Mouse (Mus musculus): ENCODE data around the gene Kif14. TPM values are rescaled to one million over a fixed set of nuclear protein-coding genes. Genes with fewer than 3 reads are reported as not detected.

The Kif14 gene
- polyA plus RNA-seq, 1 experiment from 2014 or later = 1.4 TPM

GRCm38 (mm10) chr1:136571530-136571929 lies 105.4 kb downstream of the Kif14 start:
- 90% methylated on average over 10 of the region's 10 CpGs for WGBS

DNA sequence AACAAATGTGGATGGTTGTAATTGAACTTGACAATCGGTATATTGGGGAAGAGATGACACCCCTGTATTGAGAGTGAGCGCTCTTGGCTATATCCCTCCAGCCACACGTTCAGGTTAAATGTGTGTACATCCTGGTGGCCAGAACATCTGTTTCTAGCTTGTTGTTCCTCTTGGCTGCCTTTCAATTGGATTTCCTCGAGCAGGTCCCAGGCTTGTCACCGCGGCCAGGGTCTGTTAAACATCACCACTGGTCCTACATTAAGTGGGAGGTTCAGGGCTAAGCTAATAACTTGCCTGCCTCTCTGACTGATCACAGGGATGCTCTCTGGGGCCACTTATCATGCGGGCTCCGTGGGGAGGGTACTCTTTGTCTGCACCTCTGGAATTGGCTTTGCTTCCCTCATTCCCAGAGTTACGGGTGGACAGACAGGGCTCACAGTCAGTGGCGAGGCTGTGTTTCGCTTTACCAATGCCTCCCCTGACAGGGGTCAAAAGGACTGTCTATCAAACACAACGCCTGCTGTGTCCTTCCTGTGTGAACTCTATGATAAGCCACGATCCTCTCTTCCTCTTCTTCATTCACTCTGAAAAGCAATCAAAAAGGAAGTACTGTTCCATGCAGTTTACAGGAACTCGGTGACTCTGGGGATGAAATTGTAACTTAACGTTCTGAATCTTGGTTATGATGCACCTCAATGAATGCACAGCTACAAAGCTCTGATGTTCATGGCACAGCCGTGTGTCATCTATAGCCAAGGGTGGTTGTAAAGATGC lies 111.9 kb downstream of the Kif14 start:
- Histone ChIP-seq H3K4me2 (no peak overlapping the region), H3K36me3 (no peaks in the 10 kb centered on the region), H3K9ac (no peak overlapping the region), H3K4me3 (no peak overlapping the region), H3K9me3 (no peaks in the 10 kb centered on the region), H3K27ac (replicated peaks) (no peak overlapping the region), H3K4me1 (replicated peaks) (0 out of 2 replicates have a peak, but pooled peaks cover 4% of the 10 kb centered on the region), H3K27me3 (no peaks in the 10 kb centered on the region)
- 0 out of 2 replicates have a peak, but pooled peaks have one; percentile 42 for ATAC-seq (ENCODE audit: low FRiP score, low read depth)
- WGBS = 26% methylated on average over 16 of the region's 16 CpGs

More at GRCm38 (mm10) chr1:136571530-136571929, 105.4 kb downstream of the Kif14 start:
- no peaks in the 10 kb centered on the region for H3K9me3 ChIP-seq
- no peak overlapping the region for H3K9ac ChIP-seq
- H3K36me3 ChIP-seq = no peaks in the 10 kb centered on the region
- H3K4me3 ChIP-seq = no peak overlapping the region
- no peak overlapping the region for H3K4me2 ChIP-seq
- peaks cover 7% of the 10 kb centered on the region; the same call in 1 of the 2 replicates for H3K27me3 ChIP-seq
- H3K27ac ChIP-seq (replicated peaks) = no peak overlapping the region
- no peak for ATAC-seq (ENCODE audit: low FRiP score, low read depth)
- peaks cover 10% of the 10 kb centered on the region for H3K4me1 ChIP-seq (replicated peaks)

DNA sequence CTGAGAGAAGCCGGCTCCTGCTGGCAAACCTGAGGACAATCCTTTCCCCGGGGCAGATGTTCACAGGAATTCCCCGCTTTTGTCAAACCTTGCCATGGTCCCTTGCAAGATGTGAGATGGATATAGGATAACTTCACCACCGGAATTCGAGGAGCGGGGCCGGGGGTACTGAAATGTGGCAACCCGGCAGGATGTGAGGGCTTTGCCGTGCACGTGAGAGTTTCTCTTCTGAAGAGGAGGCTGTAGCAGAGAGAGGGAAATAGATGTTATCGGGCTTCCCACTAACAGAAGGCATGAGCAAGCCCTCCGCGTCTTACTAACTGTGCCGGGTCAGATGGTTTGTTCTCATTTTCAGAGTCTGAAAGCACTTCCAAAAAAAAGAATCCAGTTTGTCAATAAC lies 113.2 kb downstream of the Kif14 start:
- ATAC-seq (ENCODE audit: low FRiP score, low read depth) = no peak
- no peaks in the 10 kb centered on the region for H3K36me3 ChIP-seq
- H3K27ac ChIP-seq (replicated peaks) = no peak overlapping the region
- 89% methylated on average over 14 of the region's 14 CpGs for WGBS
- 0 out of 2 replicates have a peak, but pooled peaks cover 4% of the 10 kb centered on the region for H3K4me1 ChIP-seq (replicated peaks)
- H3K9ac ChIP-seq = no peak overlapping the region
- H3K27me3 ChIP-seq = no peaks in the 10 kb centered on the region
- H3K4me3 ChIP-seq = no peak overlapping the region
- no peak overlapping the region for H3K4me2 ChIP-seq
- no peaks in the 10 kb centered on the region for H3K9me3 ChIP-seq

- Histone ChIP-seq H3K27ac (replicated peaks) (no peak overlapping the region), H3K9me3 (no peaks in the 10 kb centered on the region), H3K27me3 (no peaks in the 10 kb centered on the region), H3K4me3 (no peak overlapping the region), H3K4me2 (no peak overlapping the region), H3K9ac (no peak overlapping the region), H3K4me1 (replicated peaks) (0 out of 2 replicates have a peak, but pooled peaks cover 4% of the 10 kb centered on the region), H3K36me3 (no peaks in the 10 kb centered on the region)
- 93% methylated on average over 8 of the region's 8 CpGs for WGBS
- ATAC-seq (ENCODE audit: low FRiP score, low read depth) = no peak
Observed at GRCm38 (mm10) chr1:136580266-136580665, 114.1 kb downstream of the Kif14 start.

Other genes with a start within 250 kb of the Kif14 start
- gene Inava, start 232.1 kb upstream of the Kif14 start, polyA plus RNA-seq (2015; fragmentation: Nextera tagmentation; extraction: Ambion mirVana) = 3.3 and 3.4 TPM in 2 replicates
- gene Gpr25, start 205.5 kb upstream of the Kif14 start, polyA plus RNA-seq (2015; fragmentation: Nextera tagmentation; extraction: Ambion mirVana) = 1.1 TPM in 2 replicates
- 26.7 and 28.9 TPM in 2 replicates for gene Camsap2, start 120.2 kb upstream of the Kif14 start, polyA plus RNA-seq (2015; fragmentation: Nextera tagmentation; extraction: Ambion mirVana)
- 15.8 and 19.5 TPM in 2 replicates for gene Ddx59, start 51.1 kb upstream of the Kif14 start, polyA plus RNA-seq (2015; fragmentation: Nextera tagmentation; extraction: Ambion mirVana)
- gene Zfp281, start 158.6 kb downstream of the Kif14 start, polyA plus RNA-seq (2015; fragmentation: Nextera tagmentation; extraction: Ambion mirVana) = 20.5 and 20.6 TPM in 2 replicates

Measured in hindbrain, embryonic 15.5 days (tissue).